Mouse (Mus musculus) liver, adult 2 months (tissue): ENCODE results near the gene Asb15. TPM values are rescaled to one million over a fixed set of nuclear protein-coding genes. Genes with fewer than 3 reads are reported as not detected.
A peak's percentile ranks its signal among the peaks of the same experiment; 100 is the strongest.

Experiments
- DNase-seq: peaks from one replicate; pipeline ENCODE4 v3.0.0-alpha.2; 2011; ENCODE audit warnings: low read depth, low spot score; ENCODE audit errors: extremely low read depth
- H3K27ac ChIP-seq: fragments of 200-500 bp; replicated peaks from 2 replicates; pipeline ENCODE4 v1.5.1; 2012; ENCODE audit warnings: low read depth, mild to moderate bottlenecking, control low read depth, inconsistent platforms, low read length; ENCODE audit not compliant: insufficient read depth
- H3K27me3 ChIP-seq: fragments of 200-500 bp; 2 replicates; pipeline ENCODE4 v1.6.1; 2012; ENCODE audit warnings: mild to moderate bottlenecking, moderate library complexity, low read length, inconsistent platforms; ENCODE audit not compliant: control insufficient read depth, insufficient read depth
- H3K36me3 ChIP-seq: fragments of 200-500 bp; 2 replicates; pipeline ENCODE4 v1.6.1; 2012; ENCODE audit warnings: low read length, inconsistent platforms; ENCODE audit not compliant: control insufficient read depth, insufficient read depth
- H3K4me1 ChIP-seq: fragments of 200-500 bp; 2 replicates; pipeline ENCODE4 v1.6.1; 2011; ENCODE audit warnings: low read length; ENCODE audit not compliant: control insufficient read depth, insufficient read depth
- H3K4me3 ChIP-seq: fragments of 200-500 bp; 2 replicates; pipeline ENCODE4 v1.5.1; 2011; ENCODE audit warnings: low read depth, mild to moderate bottlenecking, control low read depth, low read length, moderate library complexity; ENCODE audit not compliant: insufficient read depth
- H3K79me2 ChIP-seq: fragments of 200-500 bp; 2 replicates; pipeline ENCODE4 v1.6.1; 2012; ENCODE audit warnings: inconsistent platforms, mild to moderate bottlenecking, low read length, moderate library complexity; ENCODE audit not compliant: control insufficient read depth, insufficient read depth
- H3K9ac ChIP-seq: fragments of 200-500 bp; 2 replicates; pipeline ENCODE4 v1.6.1; 2012; ENCODE audit warnings: low read depth, mild to moderate bottlenecking, control low read depth, inconsistent platforms, low read length
- CTCF ChIP-seq: fragments of 200-500 bp; IDR thresholded peaks from 2 replicates; pipeline ENCODE4 v1.5.1; 2011; ENCODE audit warnings: low read depth, low read length, control low read depth
- POLR2A ChIP-seq: fragments of 200-500 bp; IDR thresholded peaks from 2 replicates; pipeline ENCODE4 v1.6.1; 2011; ENCODE audit warnings: low read length, control low read depth; ENCODE audit not compliant: insufficient read depth; ENCODE audit errors: extremely low read depth
- WGBS: fragments of 180-500 bp; shearing (Covaris S2); methylation state at CpG from one replicate; pipeline ENCODE4 v1.1.7; 2018; 5-methylcytosine and 5-hydroxymethylcytosine counted together
- polyA plus RNA-seq: library from polyadenylated mRNA; depleted of rRNA; stranded (reverse); fragments of >200 nt; gene quantifications from 2 replicates; pipeline ENCODE4 v1.2.3, GENCODE M21; 2012
- total RNA-seq: library from RNA; depleted of rRNA; stranded (reverse); fragments of >200 nt; gene quantifications from 2 replicates; pipeline ENCODE4 v1.2.3, GENCODE M21; 2014

Gene Asb15
- total and polyA plus RNA-seq, 2 experiments = not detected

GRCm38 (mm10) chr6:24605631-24606030 is 77.7 kb downstream of the Asb15 start:
- no peak overlapping the region for H3K4me3 ChIP-seq
- H3K79me2 ChIP-seq = no peaks in the 10 kb centered on the region
- no peaks in the 10 kb centered on the region for H3K27me3 ChIP-seq
- no peak overlapping the region for H3K27ac ChIP-seq
- peaks cover 16% of the 10 kb centered on the region; the same call in 1 of the 2 replicates for H3K4me1 ChIP-seq
- TF ChIP-seq CTCF (no peak), POLR2A (no peak)
- 93% methylated on average over 8 of the region's 8 CpGs for WGBS
- no peak for DNase-seq
- no peaks in the 10 kb centered on the region for H3K36me3 ChIP-seq
- H3K9ac ChIP-seq = no peak overlapping the region

GRCm38 (mm10) chr6:24606512-24606911 is 78.6 kb downstream of the Asb15 start:
- Histone ChIP-seq H3K4me1 (peaks cover 18% of the 10 kb centered on the region; the same call in 1 of the 2 replicates), H3K9ac (no peak overlapping the region), H3K36me3 (no peaks in the 10 kb centered on the region), H3K79me2 (no peaks in the 10 kb centered on the region), H3K27ac (no peak overlapping the region), H3K4me3 (no peak overlapping the region), H3K27me3 (no peaks in the 10 kb centered on the region)
- 73% methylated on average over 10 of the region's 10 CpGs for WGBS
- DNase-seq = no peak
- TF ChIP-seq POLR2A = no peak
- no peak for TF ChIP-seq CTCF

GRCm38 (mm10) chr6:24607531-24607930 is 79.6 kb downstream of the Asb15 start:
- WGBS = 87% methylated on average over 15 of the region's 15 CpGs
- Histone ChIP-seq H3K27ac (no peak overlapping the region), H3K36me3 (no peaks in the 10 kb centered on the region), H3K27me3 (no peaks in the 10 kb centered on the region), H3K4me1 (peaks cover 12% of the 10 kb centered on the region), H3K4me3 (no peak overlapping the region), H3K79me2 (no peaks in the 10 kb centered on the region), H3K9ac (no peak overlapping the region)
- TF ChIP-seq CTCF (no peak), POLR2A (no peak)
- DNase-seq = no peak

DNA sequence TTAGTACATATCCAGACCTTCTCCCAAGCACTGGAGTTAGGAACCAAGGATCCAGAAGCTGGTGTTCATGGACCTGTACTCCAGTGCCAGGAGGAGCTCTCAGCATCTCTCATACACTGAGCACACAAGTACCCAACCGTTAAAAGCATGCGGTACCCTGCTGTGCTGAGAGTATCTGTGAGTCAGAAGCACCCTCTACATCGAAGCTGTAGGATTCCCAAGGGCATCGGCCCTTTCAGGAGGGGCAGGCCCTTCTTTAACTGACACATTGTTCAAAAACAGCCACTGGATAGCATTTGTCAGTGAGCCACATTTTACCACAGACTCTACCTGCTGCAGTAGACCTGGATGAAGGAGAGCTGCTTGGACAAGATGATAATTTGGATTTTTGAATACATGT is 80.2 kb downstream of the Asb15 start:
- no peak for DNase-seq
- H3K9ac ChIP-seq = no peak overlapping the region
- TF ChIP-seq CTCF (no peak), POLR2A (no peak)
- no peak overlapping the region for H3K27ac ChIP-seq
- H3K4me1 ChIP-seq = peaks cover 9% of the 10 kb centered on the region
- H3K27me3 ChIP-seq = no peaks in the 10 kb centered on the region
- no peak overlapping the region for H3K4me3 ChIP-seq
- H3K36me3 ChIP-seq = peaks cover under 1% of the 10 kb centered on the region
- 73% methylated on average over 4 of the region's 4 CpGs for WGBS
- no peaks in the 10 kb centered on the region for H3K79me2 ChIP-seq

- TF ChIP-seq POLR2A = no peak
- TF ChIP-seq CTCF = no peak
- DNase-seq = no peak
- peaks cover 9% of the 10 kb centered on the region for H3K4me1 ChIP-seq
- 97% methylated on average over 3 of the region's 3 CpGs for WGBS
- no peaks in the 10 kb centered on the region for H3K79me2 ChIP-seq
- H3K27ac ChIP-seq = no peak overlapping the region
- no peaks in the 10 kb centered on the region for H3K27me3 ChIP-seq
- H3K36me3 ChIP-seq = peaks cover 5% of the 10 kb centered on the region
- no peak overlapping the region for H3K4me3 ChIP-seq
- H3K9ac ChIP-seq = no peak overlapping the region
Observed at GRCm38 (mm10) chr6:24608682-24609081, 80.7 kb downstream of the Asb15 start.

DNA sequence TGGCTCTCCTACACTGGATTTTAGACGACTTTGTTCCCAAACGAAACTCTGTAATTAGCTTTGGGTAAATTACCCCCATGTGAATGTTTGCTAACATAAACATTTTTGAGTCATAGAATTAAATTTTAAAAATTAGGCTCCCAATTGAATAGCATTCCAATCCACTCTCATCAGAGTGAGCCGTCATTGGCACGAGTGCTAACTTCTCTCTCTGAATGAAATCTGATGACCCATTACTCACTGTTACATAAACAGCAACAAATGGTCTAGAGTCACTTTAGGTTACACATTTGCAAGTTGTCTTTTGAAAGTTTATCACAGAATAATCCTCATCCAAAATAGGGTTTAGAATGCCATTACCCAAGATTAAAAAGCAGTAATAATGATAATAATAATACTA is 81.6 kb downstream of the Asb15 start:
- TF ChIP-seq CTCF = no peak
- no peak for TF ChIP-seq POLR2A
- no peak overlapping the region for H3K9ac ChIP-seq
- H3K36me3 ChIP-seq = peaks cover 13% of the 10 kb centered on the region
- no peaks in the 10 kb centered on the region for H3K79me2 ChIP-seq
- no peak overlapping the region for H3K4me3 ChIP-seq
- no peaks in the 10 kb centered on the region for H3K27me3 ChIP-seq
- H3K4me1 ChIP-seq = peaks cover 9% of the 10 kb centered on the region
- WGBS = 68% methylated on average over 4 of the region's 4 CpGs
- DNase-seq = no peak
- H3K27ac ChIP-seq = no peak overlapping the region

DNA sequence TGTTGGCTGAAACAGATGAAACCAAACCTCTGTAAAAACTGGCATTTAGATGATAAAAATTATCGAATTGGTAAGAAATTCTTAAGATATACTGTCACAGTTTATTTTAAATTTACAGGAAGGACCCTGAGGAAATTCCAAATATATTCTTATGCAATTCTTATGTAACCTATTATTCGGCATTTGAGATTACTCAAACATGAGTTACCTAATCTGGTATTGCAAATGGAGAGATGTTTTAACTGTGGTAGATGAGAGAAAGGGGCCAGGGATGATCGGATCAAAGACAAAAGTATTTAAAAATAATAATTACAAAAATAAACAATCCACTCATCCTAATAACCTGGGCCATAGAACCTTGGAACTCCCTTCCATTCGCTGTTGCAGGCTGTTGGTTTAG is 82.4 kb downstream of the Asb15 start:
- Histone ChIP-seq H3K4me1 (peaks cover 9% of the 10 kb centered on the region), H3K4me3 (no peak overlapping the region), H3K27me3 (no peaks in the 10 kb centered on the region), H3K79me2 (no peaks in the 10 kb centered on the region), H3K27ac (no peak overlapping the region; the same call in 1 of the 2 replicates), H3K36me3 (peaks cover 21% of the 10 kb centered on the region), H3K9ac (no peak overlapping the region)
- TF ChIP-seq CTCF (no peak), POLR2A (no peak)
- peak; percentile 58 for DNase-seq
- WGBS = 53% methylated on average over 4 of the region's 4 CpGs
